Mouse (Mus musculus) CH12.LX (cell line): ENCODE measurements around the gene Nans. TPM values are rescaled to one million over a fixed set of nuclear protein-coding genes. Genes with fewer than 3 reads are reported as not detected.

Source experiments
- DNase-seq: peaks from one replicate; pipeline ENCODE4 v3.0.0-alpha.2; 2013; ENCODE audit errors: extremely low read depth
- H3K27ac ChIP-seq: 2 replicates; pipeline ENCODE4 v1.5.1; 2012; ENCODE audit warnings: low read depth, mild to moderate bottlenecking, control low read depth, moderate library complexity; ENCODE audit not compliant: insufficient read depth
- H3K27me3 ChIP-seq: replicated peaks from 2 replicates; pipeline ENCODE3; 2012; ENCODE audit warnings: inconsistent platforms
- H3K36me3 ChIP-seq, 2 experiments: replicated peaks in 1 of 2; 2 replicates each; pipeline versions ENCODE3 to v1.6.1; 2012; ENCODE audit warnings: inconsistent platforms in 1 of 2, low read length in 1 of 2, mild to moderate bottlenecking in 1 of 2, mixed read lengths in 1 of 2, moderate library complexity in 1 of 2; ENCODE audit not compliant: control insufficient read depth in 1 of 2, insufficient read depth in 1 of 2
- H3K4me1 ChIP-seq, 2 experiments: 2 replicates each; pipeline ENCODE4 v1.6.1; 2012; ENCODE audit warnings: inconsistent platforms in 1 of 2, moderate library complexity in 1 of 2; ENCODE audit not compliant: insufficient read depth in 2 of 2, control insufficient read depth in 1 of 2
- H3K4me2 ChIP-seq: 2 replicates; pipeline ENCODE4 v1.6.1; 2012; ENCODE audit warnings: low read depth, mild to moderate bottlenecking, control low read depth; ENCODE audit not compliant: poor library complexity, insufficient read depth, severe bottlenecking
- H3K4me3 ChIP-seq, 3 experiments: fragments of 150-350 bp in 1 of 3; sonication (generic) in 1 of 3; replicated peaks in 1 of 3; 2 replicates each; pipeline versions ENCODE3 to v1.5.1; 2011 to 2012; ENCODE audit warnings: low read depth in 2 of 3, low read length in 2 of 3, mild to moderate bottlenecking in 2 of 3, moderate library complexity in 2 of 3, control low read depth in 1 of 3, improper control_type of control experiment in 1 of 3, inconsistent platforms in 1 of 3, mixed read lengths in 1 of 3; ENCODE audit not compliant: poor library complexity in 1 of 3
- H3K79me2 ChIP-seq: replicated peaks from 2 replicates; pipeline ENCODE4 v1.6.1; 2012; ENCODE audit warnings: mild to moderate bottlenecking, moderate library complexity; ENCODE audit not compliant: control insufficient read depth, poor library complexity, insufficient read depth, severe bottlenecking; ENCODE audit errors: extremely low read depth
- H3K9ac ChIP-seq: 2 replicates; pipeline ENCODE4 v1.6.1; 2012; ENCODE audit warnings: low read depth, mild to moderate bottlenecking, control low read depth, moderate library complexity; ENCODE audit not compliant: insufficient read depth
- H3K9me3 ChIP-seq: replicated peaks from 2 replicates; pipeline ENCODE3; 2012; ENCODE audit warnings: low read length, inconsistent platforms, mixed read lengths
- BHLHE40 ChIP-seq: IDR thresholded peaks from 2 replicates; pipeline ENCODE4 v1.6.1; 2011; ENCODE audit warnings: mild to moderate bottlenecking, low read depth, low read length, improper control_type of control experiment
- CTCF ChIP-seq, 2 experiments: IDR thresholded peaks in 1 of 2; conservative IDR thresholded peaks in 1 of 2; 2 replicates each; pipeline ENCODE4 v1.5.1; 2011 to 2012; ENCODE audit warnings: low read depth in 2 of 2, low read length in 2 of 2, improper control_type of control experiment in 1 of 2, inconsistent platforms in 1 of 2, mild to moderate bottlenecking in 1 of 2, moderate library complexity in 1 of 2
- ELF1 ChIP-seq: IDR thresholded peaks from 2 replicates; pipeline ENCODE4 v1.6.1; 2014; ENCODE audit warnings: low read depth, mild to moderate bottlenecking, inconsistent platforms, low read length, improper control_type of control experiment
- EP300 ChIP-seq: IDR thresholded peaks from 2 replicates; pipeline ENCODE4 v1.6.1; 2011; ENCODE audit warnings: low read length, improper control_type of control experiment
- HCFC1 ChIP-seq: IDR thresholded peaks from 2 replicates; pipeline ENCODE4 v1.6.1; 2012; ENCODE audit warnings: low read depth, mild to moderate bottlenecking, inconsistent platforms, low read length, improper control_type of control experiment
- IRF4 ChIP-seq: IDR thresholded peaks from 2 replicates; pipeline ENCODE4 v1.6.1; 2014; ENCODE audit warnings: low read depth, mild to moderate bottlenecking, inconsistent platforms, low read length, improper control_type of control experiment
- MAX ChIP-seq: IDR thresholded peaks from 2 replicates; pipeline ENCODE4 v1.6.1; 2011; ENCODE audit warnings: low read length, improper control_type of control experiment
- MYC ChIP-seq: IDR thresholded peaks from 2 replicates; pipeline ENCODE4 v1.6.1; 2011; ENCODE audit warnings: low read depth, mild to moderate bottlenecking, improper control_type of control experiment, low read length
- NRF1 ChIP-seq: IDR thresholded peaks from 2 replicates; pipeline ENCODE4 v1.6.1; 2014; ENCODE audit warnings: low read depth, mild to moderate bottlenecking, inconsistent platforms, low read length, improper control_type of control experiment, moderate library complexity
- POLR2A ChIP-seq: IDR thresholded peaks from 2 replicates; pipeline ENCODE4 v1.6.1; 2011; ENCODE audit warnings: low read depth, mild to moderate bottlenecking, improper control_type of control experiment, low read length
- RAD21 ChIP-seq: IDR thresholded peaks from 2 replicates; pipeline ENCODE4 v1.6.1; 2011; ENCODE audit warnings: low read depth, mild to moderate bottlenecking, low read length, improper control_type of control experiment, moderate library complexity
- TCF12 ChIP-seq: IDR thresholded peaks from 2 replicates; pipeline ENCODE4 v1.6.1; 2014; ENCODE audit warnings: low read depth, mild to moderate bottlenecking, inconsistent platforms, low read length, improper control_type of control experiment
- UBTF ChIP-seq: IDR thresholded peaks from 2 replicates; pipeline ENCODE4 v1.6.1; 2012; ENCODE audit warnings: low read depth, mild to moderate bottlenecking, inconsistent platforms, low read length, improper control_type of control experiment, moderate library complexity
- USF1 ChIP-seq: IDR thresholded peaks from 2 replicates; pipeline ENCODE4 v1.6.1; 2014; ENCODE audit warnings: low read depth, mild to moderate bottlenecking, inconsistent platforms, low read length, improper control_type of control experiment
- USF2 ChIP-seq: conservative IDR thresholded peaks from 2 replicates; pipeline ENCODE4 v1.6.1; 2011; ENCODE audit warnings: low read depth, low read length, improper control_type of control experiment
- ZMIZ1 ChIP-seq: IDR thresholded peaks from 2 replicates; pipeline ENCODE4 v1.6.1; 2012; ENCODE audit warnings: low read depth, mild to moderate bottlenecking, inconsistent platforms, low read length, improper control_type of control experiment
- dilution Hi-C: fragments of 300-500 bp; cut with MboI; formaldehyde crosslinking; loops from 2 replicates; pipeline ENCODE4 v1.14.3; 2020; ENCODE audit warnings: low sequenced_read_pairs; ENCODE audit not compliant: extremely low pct_unique_long_range_greater_than_20kb, extremely low pct_ligation_motif_present
- in situ Hi-C: fragments of 300-500 bp; cut with MboI; formaldehyde crosslinking; loops from 3 replicates; pipeline ENCODE4 v1.14.3; 2019; ENCODE audit warnings: low sequenced_read_pairs, low pct_ligation_motif_present, low pct_unique_long_range_greater_than_20kb, mixed read lengths
- polyA plus RNA-seq: library from polyadenylated mRNA; unstranded; fragments of >175 nt; gene quantifications from 2 replicates; pipeline ENCODE4 v1.2.1, GENCODE M21; 2012; ENCODE audit warnings: low read depth; ENCODE audit not compliant: insufficient read length
- total RNA-seq, 2 experiments: library from RNA; depleted of rRNA; stranded (reverse); fragments of 300-350 nt in 1 of 2; fragments of >200 nt in 1 of 2; gene quantifications; 2 replicates each; pipeline ENCODE4 v1.2.3; 2012 to 2014

Gene Nans
- total and polyA plus RNA-seq, 3 experiments, result 103 to 150 (median 127) TPM

DNA sequence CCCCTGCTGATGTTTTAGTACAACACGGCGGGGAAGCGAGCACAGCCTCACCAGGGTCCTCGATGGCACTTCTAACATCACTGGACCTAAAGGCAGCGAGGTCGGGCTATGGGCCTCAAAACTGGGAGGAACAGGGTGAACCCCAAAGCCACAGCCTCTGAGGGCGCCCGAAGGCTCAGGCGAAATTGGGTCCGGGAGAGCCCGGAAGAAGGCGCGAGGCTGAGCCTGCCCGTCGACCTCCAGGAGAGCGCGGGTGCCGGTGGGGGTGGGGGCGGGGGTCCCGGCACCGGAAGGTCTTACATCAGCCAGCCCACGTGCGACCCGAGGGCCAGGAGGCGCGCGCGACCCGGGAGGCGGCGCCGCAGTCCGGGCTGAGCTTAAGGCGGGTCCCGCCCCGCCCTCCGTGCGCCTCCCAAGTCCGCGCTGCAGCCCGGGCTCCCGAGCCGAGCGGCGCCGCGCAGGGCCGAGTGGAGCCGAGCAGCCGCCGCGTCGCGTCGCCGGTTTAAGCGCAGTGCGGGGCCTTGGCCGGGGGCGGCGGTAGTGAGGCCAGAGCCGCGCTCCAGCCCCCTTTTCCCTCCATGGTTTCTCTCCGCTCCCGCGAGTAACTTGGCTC lies 38.4 kb upstream of the Nans start, which contains the start of gene Anp32b:
Gene Anp32b, plus strand, starts transcription at position 384 of the 613 bp plus-strand sequence.
- DNase-seq, result peak; percentile 89
- peak within 1 kb of the TSS; percentile 100 for H3K9ac ChIP-seq
- H3K79me2 ChIP-seq, result peaks cover 39% of the 10 kb centered on the region
- H3K27ac ChIP-seq, result peak within 1 kb of the TSS; percentile 93
- peak within 1 kb of the TSS; percentile 61 to 96 (median 80) for H3K4me3 ChIP-seq
- peak; percentile 45 for TF ChIP-seq TCF12
- TF ChIP-seq USF2, result no peak
- peak; percentile 83 for TF ChIP-seq ZMIZ1
- no peak for TF ChIP-seq EP300
- peak; percentile 53; the same call in 1 of the 2 replicates for TF ChIP-seq ELF1
- TF ChIP-seq USF1, result no peak
- peak; percentile 38; the same call in 1 of the 2 replicates for TF ChIP-seq IRF4
- peak in 1 of 2 experiments; percentile 63; a peak in 2 of 4 replicates for TF ChIP-seq CTCF (conservative IDR thresholded peaks at IDR 0.05 in 1 of 2, IDR thresholded peaks at IDR 0.05 in 1 of 2; ENCODE audit: low read depth in 2 of 2, low read length in 2 of 2)
- peak; percentile 78; the same call in 1 of the 2 replicates for TF ChIP-seq MYC
- TF ChIP-seq HCFC1, result peak; percentile 59
- TF ChIP-seq RAD21, result no peak; the same call in 1 of the 2 replicates
- TF ChIP-seq BHLHE40, result peak; percentile 87
- peak; percentile 72 for TF ChIP-seq NRF1
- peak; percentile 91; the same call in 1 of the 2 replicates for TF ChIP-seq MAX
- TF ChIP-seq POLR2A, result peak; percentile 63
- peak; percentile 89 for TF ChIP-seq UBTF
- H3K4me1 ChIP-seq, result peaks cover 9 to 36% of the 10 kb centered on the region in 2 experiments
- no peaks in the 10 kb centered on the region for H3K9me3 ChIP-seq
- dilution Hi-C loops (no loop called here), in situ Hi-C loops (no loop called here)
- no peaks in the 10 kb centered on the region for H3K27me3 ChIP-seq
- peak within 1 kb of the TSS; percentile 69 for H3K4me2 ChIP-seq
- peaks cover 0 to 8% of the 10 kb centered on the region in 2 experiments for H3K36me3 ChIP-seq

DNA sequence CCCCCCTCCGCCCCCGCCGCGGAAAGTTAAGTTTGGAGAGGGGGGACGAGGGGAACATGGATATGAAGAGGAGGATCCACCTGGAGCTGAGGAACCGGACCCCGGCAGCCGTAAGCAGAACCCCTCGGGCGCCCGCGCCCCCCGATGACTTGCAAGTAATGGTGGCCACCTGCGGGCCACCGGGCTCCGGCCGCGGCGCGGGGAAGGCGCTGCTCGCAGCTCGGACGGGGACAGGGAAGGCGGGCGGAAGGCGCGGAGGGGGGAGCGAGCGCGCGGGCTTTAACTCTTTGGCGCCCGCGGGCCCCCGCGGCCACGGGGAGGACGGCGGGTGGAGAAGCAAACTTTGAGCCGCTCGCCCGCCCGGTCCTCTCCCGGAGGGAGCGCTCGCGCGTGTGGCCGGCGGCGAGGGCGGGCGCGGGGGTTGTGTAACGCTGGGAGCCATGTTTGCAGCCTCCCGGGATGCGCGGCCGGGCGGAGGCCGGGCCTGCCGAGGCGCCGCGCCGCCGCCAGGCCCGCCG lies 37.7 kb upstream of the Nans start:
- Histone ChIP-seq H3K27ac (peak overlapping the region; percentile 93), H3K4me2 (no peak overlapping the region), H3K27me3 (no peaks in the 10 kb centered on the region), H3K9ac (peak overlapping the region; percentile 100), H3K36me3 (peaks cover 0 to 14% of the 10 kb centered on the region in 2 experiments), H3K9me3 (no peaks in the 10 kb centered on the region), H3K4me3 (peak overlapping the region; percentile 61 to 96 (median 80)), H3K4me1 (peaks cover 12 to 38% of the 10 kb centered on the region in 2 experiments), H3K79me2 (peaks cover 46% of the 10 kb centered on the region)
- in situ Hi-C loops, result no loop called here
- DNase-seq, result no peak
- no peak for TF ChIP-seq USF2
- TF ChIP-seq UBTF, result 0 out of 2 replicates have a peak, but pooled peaks have one; percentile 67
- dilution Hi-C loops, result no loop called here
